Mouse (Mus musculus): Measurements from ENCODE around the gene Slc27a3.

The Slc27a3 gene

GRCm38 (mm10) chr3:90389511-90390490 is at the start of gene Slc27a3:
Slc27a3 (minus strand) TSS chr3:90389938.
- DNase-seq = no peak

DNA sequence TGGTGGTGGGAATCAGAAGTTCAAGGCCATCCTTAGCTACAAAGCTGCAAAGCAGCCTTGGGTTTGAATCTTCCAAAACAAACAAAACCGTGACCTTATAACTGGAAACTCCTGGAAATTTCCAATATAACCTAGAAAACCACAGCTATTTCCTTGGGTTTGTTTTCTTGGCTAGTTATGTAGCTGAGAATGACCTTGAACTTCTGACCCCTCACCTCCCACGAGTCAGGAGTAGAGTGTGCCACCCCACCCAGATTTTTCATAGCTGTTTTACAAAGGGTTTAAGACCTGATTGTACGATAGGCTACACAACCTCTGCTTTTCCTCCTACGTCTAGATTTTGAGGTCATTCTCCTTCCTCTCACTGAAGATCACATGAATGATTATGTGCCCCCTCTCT is 47.4 kb upstream of the Slc27a3 start:
- DNase-seq = no peak

DNA sequence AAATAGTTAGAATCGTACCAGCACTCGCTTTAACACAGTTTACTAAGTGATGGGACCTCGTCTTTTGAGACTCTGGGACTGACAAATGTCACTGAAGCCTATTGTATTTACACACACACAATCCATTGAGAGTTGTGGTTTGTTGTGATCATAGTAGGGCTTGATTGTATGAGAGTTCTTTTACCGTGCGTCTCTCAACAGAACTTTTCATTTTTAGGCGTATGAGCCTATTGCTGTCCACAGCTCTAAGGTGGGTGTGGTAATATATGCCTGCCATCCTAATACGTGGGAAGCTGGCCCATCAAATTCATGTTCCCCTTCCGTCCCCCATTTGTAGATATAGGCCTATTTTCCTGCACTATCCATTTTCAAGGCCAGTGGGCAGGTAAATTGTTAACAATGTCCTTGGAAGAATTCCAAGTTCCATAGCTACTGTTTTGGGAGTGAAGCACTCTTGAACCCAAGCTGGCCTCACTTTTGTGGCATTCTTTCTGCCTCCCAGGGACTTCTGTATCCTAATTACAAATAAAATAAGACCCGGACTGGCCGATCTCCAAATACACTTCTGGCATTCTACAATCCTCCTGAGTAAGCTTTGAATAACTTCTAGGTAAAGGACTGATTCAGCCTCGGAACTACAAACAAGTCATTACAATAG is 44.5 kb upstream of the Slc27a3 start:
- DNase-seq = no peak

GRCm38 (mm10) chr3:90433381-90434020 is 43.8 kb upstream of the Slc27a3 start, which contains the start of gene Ints3:
Ints3 (minus strand) TSS chr3:90433622.
- DNase-seq = peak; percentile 99

DNA sequence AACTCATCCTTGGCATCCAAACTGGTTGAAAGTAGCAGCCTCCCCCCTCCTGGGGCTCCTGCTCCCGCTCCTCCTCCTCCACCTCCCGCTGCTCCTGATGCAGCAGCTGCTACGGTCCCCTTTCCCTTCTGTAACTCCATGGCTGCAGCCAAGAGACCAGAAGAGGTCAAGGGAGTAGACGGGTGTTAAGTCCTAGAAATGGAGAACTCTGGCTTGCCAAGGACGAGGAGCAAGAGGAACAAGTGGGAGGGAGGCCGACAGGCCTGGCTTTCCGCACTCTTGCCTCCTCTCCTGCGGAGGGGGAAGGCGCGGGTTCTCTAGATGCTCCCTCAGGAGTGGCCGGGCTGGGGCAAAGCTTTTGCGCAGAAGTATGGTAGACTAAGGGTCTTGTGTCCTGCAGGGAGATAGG is 43.1 kb upstream of the Slc27a3 start:
- DNase-seq = peak; percentile 59

DNA sequence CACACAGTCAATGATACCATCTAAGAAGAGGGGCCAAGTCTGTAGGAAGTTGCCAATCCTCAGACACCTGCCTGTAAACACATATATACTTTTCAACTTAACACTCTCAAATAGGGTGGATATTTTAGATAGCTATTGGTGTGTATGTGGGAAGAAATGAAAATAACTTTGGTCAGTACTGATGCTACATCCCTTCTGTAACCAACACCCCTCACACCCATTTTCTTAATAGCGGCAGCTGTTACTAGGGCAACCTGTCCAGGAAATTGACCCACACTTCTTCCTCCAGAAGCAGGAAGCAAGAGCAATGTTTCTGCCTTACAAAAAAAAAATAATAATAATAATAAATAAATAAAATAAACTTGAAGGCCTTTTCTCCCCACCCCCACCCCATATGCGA is 42.6 kb upstream of the Slc27a3 start:
- DNase-seq = no peak

DNA sequence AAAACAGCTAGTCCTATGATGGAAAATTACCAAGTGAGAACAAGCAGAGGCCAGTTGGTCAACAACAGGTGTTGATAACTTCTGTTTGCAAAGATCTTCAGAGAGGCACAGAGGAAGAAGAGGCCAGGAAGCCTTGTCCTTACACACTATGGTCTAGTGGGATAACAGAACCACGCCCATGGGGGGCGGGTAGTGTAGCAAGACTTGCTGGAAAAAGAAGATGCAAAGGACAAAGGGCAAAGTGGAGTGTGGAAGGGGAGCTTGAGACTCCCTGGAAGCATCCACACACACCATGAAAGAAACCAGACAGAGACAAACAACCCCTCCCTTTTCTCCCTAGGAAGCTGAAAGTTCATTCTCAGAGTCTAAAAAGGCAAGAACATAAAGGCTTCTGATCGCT is 39.8 kb upstream of the Slc27a3 start:
- no peak for DNase-seq

DNA sequence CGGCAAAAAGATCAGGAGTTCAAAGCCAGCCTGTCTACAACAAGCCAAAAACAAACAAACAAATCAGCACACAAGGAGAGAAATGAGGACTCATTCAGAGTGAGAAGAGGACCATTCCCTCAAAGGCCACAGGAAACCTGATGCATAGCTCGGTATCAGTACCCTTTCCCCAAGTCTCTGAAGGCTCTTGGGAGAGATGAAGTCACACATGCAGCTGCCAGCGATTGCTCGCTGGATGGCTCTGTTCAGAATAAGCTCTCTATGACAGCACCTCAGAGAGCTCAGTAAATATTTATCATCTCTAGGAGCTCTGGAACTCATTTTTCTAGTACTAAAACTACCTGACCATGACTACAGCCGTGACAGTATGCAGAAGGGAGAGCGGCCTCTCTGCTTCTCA is 38.4 kb upstream of the Slc27a3 start:
- DNase-seq = no peak

GRCm38 (mm10) chr3:90427574-90427973 is 37.8 kb upstream of the Slc27a3 start:
- DNase-seq = no peak

DNA sequence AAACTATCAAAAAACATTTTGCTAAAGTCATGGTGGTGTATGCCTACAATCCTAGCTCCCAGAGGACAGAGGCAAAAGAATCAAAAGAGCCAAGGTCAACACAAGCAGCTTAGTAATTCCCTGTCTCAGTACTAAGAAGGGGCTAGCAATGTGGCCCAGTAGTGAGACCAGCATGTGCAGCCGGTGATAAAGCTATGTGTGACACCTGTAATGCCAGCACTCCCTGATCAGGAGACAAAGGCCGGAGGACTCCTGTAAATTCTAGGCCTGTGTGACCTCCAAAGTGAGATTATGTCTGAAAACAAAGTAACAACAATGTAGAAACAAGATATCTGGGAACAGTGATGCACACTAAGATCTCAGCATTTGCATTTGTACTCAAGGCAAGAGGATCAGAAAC is 35.8 kb upstream of the Slc27a3 start:
- DNase-seq = no peak

DNA sequence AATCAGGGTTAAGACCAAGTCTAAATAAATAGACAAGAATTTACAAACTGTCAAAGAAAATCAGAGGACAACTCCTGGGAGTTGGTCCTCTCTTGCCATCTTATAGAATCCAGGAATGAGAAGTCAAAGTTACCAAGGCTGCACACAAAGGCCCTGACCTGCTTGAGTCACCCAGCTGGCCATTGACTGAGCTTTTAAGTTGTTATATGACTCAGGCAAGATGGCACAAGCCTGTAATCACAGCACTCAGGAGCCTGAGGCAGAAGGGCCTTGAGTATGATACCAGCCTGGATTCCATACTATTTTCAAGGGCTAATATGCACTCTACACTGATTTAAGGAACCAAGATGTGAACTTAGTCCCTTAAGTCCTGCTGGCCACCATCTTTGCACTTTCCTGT is 33.8 kb upstream of the Slc27a3 start:
- DNase-seq = no peak

DNA sequence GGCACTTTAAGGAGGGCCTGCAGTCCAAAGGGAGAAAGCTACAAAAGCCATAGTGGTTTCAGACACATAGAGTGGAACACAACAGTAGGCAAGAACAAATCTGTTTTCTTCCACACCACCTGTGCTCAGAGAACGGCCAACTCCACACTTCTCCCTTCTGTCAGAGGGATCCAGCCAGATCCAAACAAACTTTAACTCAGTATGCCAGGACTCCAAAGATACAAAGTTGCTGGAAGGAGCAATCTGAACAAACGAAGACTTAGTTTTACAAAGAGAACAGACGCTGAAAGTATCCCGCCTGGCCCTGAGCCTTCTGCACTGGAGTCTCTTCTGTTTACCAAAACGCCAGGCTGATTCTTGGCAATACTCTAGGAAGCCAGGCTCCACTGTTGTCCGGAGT is 31.0 kb upstream of the Slc27a3 start:
- no peak for DNase-seq

DNA sequence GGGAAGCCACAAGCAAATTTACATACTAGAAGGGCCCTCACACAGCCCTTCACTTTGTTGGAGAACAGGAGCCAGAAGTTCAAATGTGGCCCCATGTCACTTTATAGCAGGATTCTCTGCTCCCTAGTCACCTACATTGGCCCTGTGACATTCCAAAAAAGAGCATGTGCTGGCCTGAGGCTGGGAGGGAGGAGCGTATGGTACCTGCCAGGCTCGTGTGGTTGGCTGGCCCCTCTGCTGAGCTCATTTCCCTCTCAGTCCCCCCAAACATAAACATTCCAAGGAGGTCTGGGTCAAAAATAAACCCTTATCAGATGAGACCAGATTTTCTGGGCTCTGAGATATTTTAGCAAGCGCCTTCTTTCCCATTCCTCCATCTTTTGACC is 23.3 kb upstream of the Slc27a3 start:
- no peak for DNase-seq

- DNase-seq = peak; percentile 65
Observed at GRCm38 (mm10) chr3:90412312-90413010, 22.7 kb upstream of the Slc27a3 start.

DNA sequence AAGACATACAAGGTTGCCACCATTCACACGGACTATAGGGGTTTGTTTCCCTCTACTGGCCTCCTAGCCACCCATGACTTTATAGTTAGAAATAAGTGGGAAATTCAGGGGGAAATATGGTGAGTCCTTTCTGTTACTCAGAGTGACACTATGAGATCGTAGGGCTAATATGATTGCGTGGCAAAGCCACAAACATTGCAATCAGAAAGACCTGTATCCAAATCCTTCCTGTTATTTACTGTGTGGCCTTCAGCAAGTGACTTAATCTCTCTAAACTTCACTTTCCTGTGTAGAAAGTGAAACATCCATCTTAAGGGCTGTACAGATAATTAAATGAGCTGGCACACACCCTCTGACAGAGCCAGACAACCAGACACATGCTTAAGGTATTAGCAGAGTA is 19.0 kb upstream of the Slc27a3 start:
- no peak for DNase-seq

DNA sequence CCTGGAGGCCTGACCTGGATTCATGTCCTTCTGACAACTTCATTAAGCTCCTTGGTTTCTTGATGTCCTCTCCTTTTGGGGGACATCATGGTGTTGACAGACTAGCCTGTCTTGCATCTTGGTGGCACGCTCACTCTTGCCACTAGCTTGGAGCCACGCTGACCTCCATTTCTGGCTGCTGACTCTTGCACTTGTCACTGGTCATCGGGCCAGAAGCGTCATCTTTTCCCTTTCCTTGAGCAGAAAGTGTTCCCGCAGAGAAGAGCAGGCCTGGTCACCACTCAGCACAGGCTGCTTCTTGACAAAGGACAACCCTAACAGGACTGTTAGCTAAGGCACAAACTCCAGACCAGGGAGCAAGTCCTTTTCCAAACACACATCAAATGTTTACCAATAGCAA is 16.7 kb upstream of the Slc27a3 start:
- no peak for DNase-seq

GRCm38 (mm10) chr3:90404609-90405008 is 14.9 kb upstream of the Slc27a3 start:
- no peak for DNase-seq

DNA sequence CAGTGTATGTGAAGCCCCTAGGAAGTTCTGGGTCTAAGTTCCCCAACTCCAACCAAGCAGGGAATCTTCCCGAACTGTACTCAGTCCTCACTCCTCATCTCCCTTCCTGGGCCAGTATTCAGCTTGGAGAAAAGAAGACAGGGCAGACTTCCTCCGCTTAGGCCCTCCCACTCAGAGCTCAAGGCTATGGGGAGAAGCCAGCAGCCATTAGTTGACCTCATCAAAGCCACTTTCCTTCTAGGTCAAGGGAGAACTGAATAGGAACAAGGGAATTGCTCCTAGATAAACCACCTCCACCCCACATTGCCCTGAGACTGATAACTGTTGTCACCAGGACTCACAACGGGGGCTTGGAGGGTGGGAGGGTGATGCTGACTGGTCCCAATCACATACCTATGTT is 14.4 kb upstream of the Slc27a3 start:
- DNase-seq = no peak

GRCm38 (mm10) chr3:90400993-90401392 is 11.3 kb upstream of the Slc27a3 start:
- DNase-seq = no peak

GRCm38 (mm10) chr3:90395629-90396028 is 5.9 kb upstream of the Slc27a3 start:
- DNase-seq = no peak

DNA sequence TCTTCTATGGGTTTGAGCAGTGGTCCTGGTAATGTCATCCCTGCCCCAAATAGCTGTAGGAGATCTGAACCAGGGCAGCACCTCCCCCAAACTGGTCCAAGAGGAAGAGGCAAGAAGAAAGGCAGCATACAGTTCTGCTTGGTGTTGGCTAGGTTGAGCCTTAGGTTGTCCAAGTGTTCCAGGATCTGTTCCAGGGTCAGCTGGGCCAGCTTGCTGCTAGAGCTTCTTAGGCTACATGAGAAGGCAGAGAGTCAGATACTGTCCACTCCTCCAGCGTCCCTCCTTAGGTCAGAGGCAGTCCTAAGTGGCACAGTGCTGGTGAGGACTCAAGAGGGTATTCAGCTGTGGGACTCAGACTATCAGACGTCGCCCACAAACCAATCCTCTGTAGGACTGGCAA is 2.9 kb upstream of the Slc27a3 start:
- no peak for DNase-seq

- no peak for DNase-seq
Observed at GRCm38 (mm10) chr3:90391941-90392340, 2.2 kb upstream of the Slc27a3 start.

DNA sequence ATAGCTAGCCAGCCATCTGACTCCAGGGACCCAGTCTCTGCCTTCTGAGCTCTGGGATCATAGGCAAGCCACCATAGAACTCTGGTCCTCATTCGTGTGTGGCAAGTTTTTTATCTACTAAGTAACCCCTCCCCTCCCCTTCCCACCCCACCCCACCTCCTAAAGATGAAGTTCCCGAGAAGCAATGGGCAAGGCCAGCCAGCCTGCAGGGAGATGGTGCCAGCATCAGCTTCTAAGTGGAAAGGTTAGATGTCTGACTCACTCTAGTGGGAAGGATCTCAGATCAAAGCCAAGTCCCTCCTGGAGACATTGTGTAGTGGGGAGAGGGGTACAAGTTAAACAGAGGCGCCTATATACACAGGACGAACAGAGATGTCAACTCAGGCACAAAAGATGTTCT is 1.3 kb upstream of the Slc27a3 start:
- no peak for DNase-seq
